Mouse (Mus musculus): ENCODE results near the gene Nkpd1. TPM values are rescaled to one million over a fixed set of nuclear protein-coding genes. Genes with fewer than 3 reads are reported as not detected.

The Nkpd1 gene
- polyA plus RNA-seq, 1 experiment from 2014 or later, result 3.1 TPM

DNA sequence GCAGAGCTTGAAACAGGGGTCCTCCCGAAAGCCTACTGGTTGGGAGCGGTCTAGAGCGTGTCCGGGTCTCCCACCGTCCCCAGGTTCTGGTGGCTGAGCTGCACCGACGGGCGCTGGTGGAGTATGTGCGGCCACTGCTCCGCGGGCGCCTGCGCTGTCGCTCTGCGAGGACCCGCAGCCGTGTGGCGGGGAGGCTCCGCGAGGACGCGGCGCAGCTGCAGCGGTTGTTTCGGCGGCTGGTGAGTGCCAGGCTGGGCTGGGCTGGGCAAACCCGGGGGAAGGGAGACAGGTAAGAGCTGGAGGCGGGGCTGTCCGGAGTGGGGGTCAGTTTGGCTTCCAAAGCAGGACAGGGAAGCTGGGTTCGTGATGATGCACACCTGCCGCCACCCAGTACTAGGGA is 28.1 kb upstream of the Nkpd1 start:
- ATAC-seq (ENCODE audit: insufficient number of reproducible peaks, low FRiP score, low TSS enrichment, low read depth), result 0 out of 2 replicates have a peak, but pooled peaks have one; percentile 15

GRCm38 (mm10) chr7:19491731-19492130 is 25.9 kb upstream of the Nkpd1 start:
- H3K27ac ChIP-seq (replicated peaks), result no peak overlapping the region; the same call in 1 of the 2 replicates
- WGBS, result 5% methylated on average over 26 of the region's 26 CpGs
- H3K27me3 ChIP-seq, result peaks cover 45% of the 10 kb centered on the region

More for the DNA sequence above, 28.1 kb upstream of the Nkpd1 start:
- H3K4me2 ChIP-seq (replicated peaks), result peak overlapping the region; percentile 38
- no peaks in the 10 kb centered on the region for H3K9me3 ChIP-seq (replicated peaks)
- H3K9ac ChIP-seq, result no peak overlapping the region
- H3K27me3 ChIP-seq, result peaks cover 45% of the 10 kb centered on the region
- H3K27ac ChIP-seq (replicated peaks), result no peak overlapping the region
- peak overlapping the region; percentile 15 for H3K4me3 ChIP-seq (replicated peaks)
- H3K4me1 ChIP-seq, result peaks cover 16% of the 10 kb centered on the region
- 9% methylated on average over 31 of the region's 31 CpGs for WGBS
- H3K36me3 ChIP-seq, result no peaks in the 10 kb centered on the region

GRCm38 (mm10) chr7:19494751-19495474 is 22.7 kb upstream of the Nkpd1 start:
- Histone ChIP-seq H3K27ac (replicated peaks) (no peak overlapping the region), H3K4me3 (replicated peaks) (no peak overlapping the region), H3K4me2 (replicated peaks) (no peak overlapping the region), H3K9me3 (replicated peaks) (no peaks in the 10 kb centered on the region), H3K4me1 (peaks cover 14% of the 10 kb centered on the region), H3K9ac (no peak overlapping the region), H3K36me3 (no peaks in the 10 kb centered on the region), H3K27me3 (peaks cover 25% of the 10 kb centered on the region)
- no peak for ATAC-seq (ENCODE audit: insufficient number of reproducible peaks, low FRiP score, low TSS enrichment, low read depth)
- WGBS, result 85% methylated on average over 25 of the region's 25 CpGs

More at GRCm38 (mm10) chr7:19491731-19492130, 25.9 kb upstream of the Nkpd1 start:
- Histone ChIP-seq H3K9ac (no peak overlapping the region), H3K4me3 (replicated peaks) (peak overlapping the region; percentile 16; the same call in 1 of the 2 replicates), H3K36me3 (no peaks in the 10 kb centered on the region), H3K4me2 (replicated peaks) (peak overlapping the region; percentile 42), H3K4me1 (peaks cover 23% of the 10 kb centered on the region), H3K9me3 (replicated peaks) (no peaks in the 10 kb centered on the region)
- ATAC-seq (ENCODE audit: insufficient number of reproducible peaks, low FRiP score, low TSS enrichment, low read depth), result no peak

- Histone ChIP-seq H3K4me2 (replicated peaks) (no peak overlapping the region), H3K9ac (no peak overlapping the region), H3K9me3 (replicated peaks) (no peaks in the 10 kb centered on the region), H3K27ac (replicated peaks) (no peak overlapping the region), H3K36me3 (no peaks in the 10 kb centered on the region), H3K27me3 (peaks cover 17% of the 10 kb centered on the region), H3K4me1 (peaks cover 19% of the 10 kb centered on the region), H3K4me3 (replicated peaks) (no peak overlapping the region)
- peak; percentile 40; the same call in 1 of the 2 replicates for ATAC-seq (ENCODE audit: insufficient number of reproducible peaks, low FRiP score, low TSS enrichment, low read depth)
- WGBS, result 50% methylated on average over 20 of the region's 20 CpGs
These were observed 22.0 kb upstream of the Nkpd1 start for GRCm38 (mm10) chr7:19495521-19496213.

DNA sequence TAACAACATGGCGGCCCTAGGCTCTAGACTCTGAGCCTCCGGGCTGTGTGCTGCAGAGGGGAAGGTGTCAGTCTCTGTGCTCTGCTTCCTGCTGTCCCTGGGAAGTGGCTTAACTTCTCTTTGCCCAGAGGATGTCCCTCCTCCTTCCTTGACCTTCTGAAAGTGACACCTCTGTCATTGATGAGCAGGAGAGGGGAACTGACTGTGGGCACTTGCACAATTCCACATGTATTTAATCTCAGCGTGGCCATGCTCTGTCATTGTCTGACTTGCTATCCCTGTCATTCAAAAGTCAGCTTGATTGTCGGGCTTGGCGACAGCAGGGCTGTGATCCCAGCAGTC is 21.5 kb upstream of the Nkpd1 start:
- Histone ChIP-seq H3K36me3 (no peaks in the 10 kb centered on the region), H3K27me3 (peaks cover 12% of the 10 kb centered on the region), H3K4me1 (peaks cover 19% of the 10 kb centered on the region), H3K9me3 (replicated peaks) (no peaks in the 10 kb centered on the region), H3K4me3 (replicated peaks) (no peak overlapping the region), H3K27ac (replicated peaks) (no peak overlapping the region), H3K4me2 (replicated peaks) (no peak overlapping the region), H3K9ac (no peak overlapping the region)
- ATAC-seq (ENCODE audit: insufficient number of reproducible peaks, low FRiP score, low TSS enrichment, low read depth), result no peak
- WGBS, result 58% methylated on average over 5 of the region's 5 CpGs

GRCm38 (mm10) chr7:19498326-19498725 is 19.3 kb upstream of the Nkpd1 start:
- no peak overlapping the region for H3K27ac ChIP-seq (replicated peaks)
- no peak overlapping the region for H3K4me2 ChIP-seq (replicated peaks)
- peaks cover 11% of the 10 kb centered on the region; the same call in 1 of the 2 replicates for H3K4me1 ChIP-seq
- no peaks in the 10 kb centered on the region for H3K9me3 ChIP-seq (replicated peaks)
- H3K4me3 ChIP-seq (replicated peaks), result no peak overlapping the region
- no peak overlapping the region for H3K9ac ChIP-seq
- no peaks in the 10 kb centered on the region for H3K27me3 ChIP-seq
- no peaks in the 10 kb centered on the region for H3K36me3 ChIP-seq
- 75% methylated on average over 4 of the region's 4 CpGs for WGBS
- no peak for ATAC-seq (ENCODE audit: insufficient number of reproducible peaks, low FRiP score, low TSS enrichment, low read depth)

GRCm38 (mm10) chr7:19500420-19501363 is 16.9 kb upstream of the Nkpd1 start:
- Histone ChIP-seq H3K9me3 (replicated peaks) (no peaks in the 10 kb centered on the region), H3K27ac (replicated peaks) (no peak overlapping the region), H3K4me3 (replicated peaks) (no peak overlapping the region), H3K4me2 (replicated peaks) (no peak overlapping the region), H3K36me3 (no peaks in the 10 kb centered on the region), H3K9ac (no peak overlapping the region), H3K4me1 (peaks cover 9% of the 10 kb centered on the region; the same call in 1 of the 2 replicates), H3K27me3 (no peaks in the 10 kb centered on the region)
- WGBS, result 62% methylated on average over 12 of the region's 12 CpGs
- ATAC-seq (ENCODE audit: insufficient number of reproducible peaks, low FRiP score, low TSS enrichment, low read depth), result no peak

DNA sequence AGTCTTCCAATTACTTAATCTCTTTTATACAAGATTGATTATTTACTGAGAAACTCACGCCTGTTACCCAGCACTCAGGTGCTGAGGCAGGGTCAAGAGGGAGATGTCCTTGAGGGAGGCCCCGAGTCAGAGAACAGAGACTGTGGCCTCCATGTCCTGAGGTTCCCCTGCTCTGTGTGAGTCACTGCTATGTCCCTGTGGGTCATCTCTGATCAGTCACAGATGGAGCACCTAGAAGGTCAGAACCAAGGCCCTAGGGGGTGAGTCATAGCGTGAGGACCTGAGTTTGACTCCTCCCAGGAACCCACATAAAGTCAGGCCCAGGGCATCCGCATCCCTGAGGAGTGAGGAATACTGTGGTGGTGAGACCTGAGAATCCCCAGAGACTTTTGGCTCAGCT is 16.0 kb upstream of the Nkpd1 start:
- no peak overlapping the region for H3K4me2 ChIP-seq (replicated peaks)
- H3K4me1 ChIP-seq, result peaks cover 8% of the 10 kb centered on the region; the same call in 1 of the 2 replicates
- H3K27ac ChIP-seq (replicated peaks), result no peak overlapping the region
- H3K4me3 ChIP-seq (replicated peaks), result no peak overlapping the region
- no peak overlapping the region for H3K9ac ChIP-seq
- no peaks in the 10 kb centered on the region for H3K36me3 ChIP-seq
- 59% methylated on average over 4 of the region's 4 CpGs for WGBS
- no peaks in the 10 kb centered on the region for H3K27me3 ChIP-seq
- ATAC-seq (ENCODE audit: insufficient number of reproducible peaks, low FRiP score, low TSS enrichment, low read depth), result no peak
- H3K9me3 ChIP-seq (replicated peaks), result no peaks in the 10 kb centered on the region

DNA sequence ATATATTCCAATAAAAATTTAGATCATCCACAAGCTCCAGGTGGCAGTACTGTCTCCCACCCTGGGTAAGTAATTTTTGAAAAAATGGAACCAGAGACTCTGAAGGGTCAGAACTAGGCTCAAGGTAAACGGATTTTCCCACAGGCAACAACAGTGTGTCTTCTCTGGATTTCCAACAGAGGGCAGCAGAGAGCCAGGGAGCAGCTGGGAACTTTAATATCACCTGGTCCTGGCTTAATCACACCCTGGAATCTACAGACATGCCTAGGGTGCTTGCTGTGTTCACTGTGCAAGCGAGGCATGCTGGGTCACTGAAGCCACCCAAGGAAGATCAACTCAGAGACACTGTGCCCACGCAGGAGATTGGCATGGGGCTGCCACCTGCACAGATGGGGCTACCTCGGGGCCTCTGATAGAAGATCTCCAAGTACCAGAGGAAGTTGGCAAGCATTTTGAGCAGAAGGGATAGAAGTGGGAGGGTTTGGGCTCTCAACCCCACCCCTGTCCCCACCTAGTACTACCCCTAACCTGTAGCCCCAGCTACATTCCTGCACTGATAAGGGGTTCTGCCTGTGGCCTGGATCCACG is 14.1 kb upstream of the Nkpd1 start:
- 32% methylated on average over 5 of the region's 5 CpGs for WGBS
- Histone ChIP-seq H3K4me2 (replicated peaks) (no peak overlapping the region), H3K9ac (no peak overlapping the region), H3K36me3 (no peaks in the 10 kb centered on the region), H3K9me3 (replicated peaks) (no peaks in the 10 kb centered on the region), H3K27me3 (no peaks in the 10 kb centered on the region), H3K4me1 (peaks cover 19% of the 10 kb centered on the region), H3K4me3 (replicated peaks) (no peak overlapping the region), H3K27ac (replicated peaks) (no peak overlapping the region)
- no peak for ATAC-seq (ENCODE audit: insufficient number of reproducible peaks, low FRiP score, low TSS enrichment, low read depth)

- no peak for ATAC-seq (ENCODE audit: insufficient number of reproducible peaks, low FRiP score, low TSS enrichment, low read depth)
These were observed 11.3 kb upstream of the Nkpd1 start for GRCm38 (mm10) chr7:19506326-19506725.

More at GRCm38 (mm10) chr7:19506326-19506725, 11.3 kb upstream of the Nkpd1 start:
- H3K4me2 ChIP-seq (replicated peaks), result peak overlapping the region; percentile 98
- H3K9ac ChIP-seq, result peak overlapping the region; percentile 48
- peaks cover 22% of the 10 kb centered on the region for H3K4me1 ChIP-seq
- no peak overlapping the region for H3K27ac ChIP-seq (replicated peaks)
- no peaks in the 10 kb centered on the region for H3K36me3 ChIP-seq
- WGBS, result 28% methylated on average over 6 of the region's 6 CpGs
- H3K27me3 ChIP-seq, result no peaks in the 10 kb centered on the region
- no peaks in the 10 kb centered on the region for H3K9me3 ChIP-seq (replicated peaks)
- H3K4me3 ChIP-seq (replicated peaks), result peak overlapping the region; percentile 88
